Mouse (Mus musculus) embryo, embryonic 10.5 days (tissue): ENCODE results near the gene Ip6k3.

Experiments used
- DNase-seq: peaks from one replicate; pipeline ENCODE4 v3.0.0-alpha.2; 2015; ENCODE audit warnings: low spot score

Gene Ip6k3

DNA sequence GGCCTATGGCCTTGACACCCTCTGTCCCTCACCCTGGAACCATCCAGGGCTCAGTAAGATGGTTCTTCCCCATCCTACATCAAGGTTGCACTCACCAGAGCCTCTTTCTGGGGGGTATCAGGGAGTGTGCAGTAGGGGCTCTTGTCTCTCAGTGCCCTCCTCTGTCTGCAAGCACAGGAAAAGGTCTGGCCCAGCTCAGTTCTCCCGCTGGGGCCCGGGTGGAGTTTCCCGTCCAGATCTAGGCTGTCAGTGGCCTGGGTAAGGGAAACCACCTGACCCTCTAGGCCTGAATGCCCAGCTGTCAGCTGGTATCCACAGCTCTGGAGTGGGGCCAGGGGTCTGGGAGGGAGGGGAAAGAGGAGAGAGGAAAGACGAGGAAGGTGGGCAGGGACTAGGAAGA lies at the start of gene Ip6k3:
Ip6k3 (minus strand) TSS at position 251 of the 400 bp plus-strand sequence.
- no peak for DNase-seq

DNA sequence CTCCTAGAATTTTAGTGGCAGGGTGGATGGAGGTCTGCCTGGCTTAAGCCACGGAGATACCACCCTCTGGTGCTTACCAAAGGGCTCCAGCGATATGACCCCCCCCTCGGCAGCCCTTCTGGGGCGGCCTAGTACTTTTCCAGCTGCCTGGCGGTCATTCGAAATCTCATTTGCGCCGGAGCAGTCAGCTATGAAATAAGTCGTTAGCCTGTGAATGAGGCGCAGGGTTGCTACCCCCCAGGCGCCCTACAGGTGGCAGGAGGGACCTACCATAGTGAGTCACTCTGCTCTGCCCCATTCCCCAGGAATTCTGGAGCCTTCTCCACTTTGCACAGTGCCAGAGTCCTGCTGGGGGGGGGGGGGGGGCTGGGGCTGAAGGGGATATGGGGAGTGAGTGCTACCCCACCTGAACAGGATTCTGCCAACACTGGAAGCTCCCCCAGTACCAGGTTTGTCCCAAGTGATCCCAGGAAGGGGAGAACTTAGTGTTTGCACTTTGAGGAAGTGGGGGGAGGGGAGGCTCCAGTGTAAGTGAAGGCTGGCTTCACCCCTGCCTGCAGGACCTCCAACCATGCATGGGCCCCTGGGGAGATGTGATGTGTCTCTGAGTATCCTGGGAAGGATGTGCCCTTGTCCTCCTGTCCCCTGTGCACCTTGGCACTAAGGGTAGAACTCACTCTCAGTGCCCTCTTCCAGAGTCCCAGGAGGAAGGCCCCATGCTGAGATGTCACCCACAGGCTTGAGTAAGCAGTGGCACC lies 45.4 kb upstream of the Ip6k3 start:
- DNase-seq = peak; percentile 77

DNA sequence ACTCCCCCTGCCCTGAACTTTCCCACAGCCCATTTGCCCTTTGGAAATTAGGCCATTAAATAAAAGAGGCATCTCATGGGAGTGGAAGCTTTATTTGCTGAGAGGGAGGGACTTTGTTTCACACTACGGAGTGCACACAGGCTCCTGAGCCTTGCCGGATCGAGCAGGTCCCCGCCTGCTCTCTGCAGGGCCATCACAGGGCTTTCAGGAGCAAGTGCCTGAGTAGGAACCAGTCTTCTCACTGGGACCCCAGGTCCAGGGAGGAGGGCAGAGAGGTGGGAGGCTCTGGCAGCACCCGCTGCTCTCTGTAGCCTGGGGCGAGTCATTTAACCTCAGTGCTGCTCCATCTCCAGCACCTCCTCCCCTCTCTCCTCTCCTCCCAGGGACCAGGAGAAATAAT lies 44.4 kb upstream of the Ip6k3 start:
- DNase-seq = no peak

DNA sequence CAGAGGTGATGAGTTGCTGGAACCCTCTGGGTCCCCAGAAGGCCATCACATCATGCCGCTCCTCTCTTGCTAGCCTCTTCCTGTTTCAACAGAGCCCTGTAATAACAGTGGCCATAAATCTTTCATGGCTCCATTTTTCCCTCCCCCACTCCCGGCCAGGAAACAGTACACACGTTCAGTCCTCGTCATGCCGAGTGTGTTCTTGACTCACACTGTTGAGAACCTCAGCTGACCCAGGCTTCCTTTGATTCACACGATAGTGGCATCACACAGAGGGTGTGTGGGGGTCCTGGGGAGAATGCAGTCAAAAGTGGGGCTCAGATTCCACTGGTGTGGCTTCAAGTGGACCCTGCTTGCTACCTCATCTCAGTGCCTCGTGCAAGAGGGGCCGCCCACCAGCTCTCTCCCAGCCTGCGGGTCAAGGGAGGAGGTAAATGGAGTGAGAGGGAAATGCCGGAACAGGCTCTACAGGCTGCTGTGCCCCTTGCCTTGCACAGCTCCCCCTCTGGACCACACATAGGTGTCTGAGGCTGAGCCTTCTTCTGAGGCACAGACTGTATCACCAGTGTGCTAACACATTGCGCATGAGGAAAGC lies 39.6 kb upstream of the Ip6k3 start:
- DNase-seq = peak; percentile 64

DNA sequence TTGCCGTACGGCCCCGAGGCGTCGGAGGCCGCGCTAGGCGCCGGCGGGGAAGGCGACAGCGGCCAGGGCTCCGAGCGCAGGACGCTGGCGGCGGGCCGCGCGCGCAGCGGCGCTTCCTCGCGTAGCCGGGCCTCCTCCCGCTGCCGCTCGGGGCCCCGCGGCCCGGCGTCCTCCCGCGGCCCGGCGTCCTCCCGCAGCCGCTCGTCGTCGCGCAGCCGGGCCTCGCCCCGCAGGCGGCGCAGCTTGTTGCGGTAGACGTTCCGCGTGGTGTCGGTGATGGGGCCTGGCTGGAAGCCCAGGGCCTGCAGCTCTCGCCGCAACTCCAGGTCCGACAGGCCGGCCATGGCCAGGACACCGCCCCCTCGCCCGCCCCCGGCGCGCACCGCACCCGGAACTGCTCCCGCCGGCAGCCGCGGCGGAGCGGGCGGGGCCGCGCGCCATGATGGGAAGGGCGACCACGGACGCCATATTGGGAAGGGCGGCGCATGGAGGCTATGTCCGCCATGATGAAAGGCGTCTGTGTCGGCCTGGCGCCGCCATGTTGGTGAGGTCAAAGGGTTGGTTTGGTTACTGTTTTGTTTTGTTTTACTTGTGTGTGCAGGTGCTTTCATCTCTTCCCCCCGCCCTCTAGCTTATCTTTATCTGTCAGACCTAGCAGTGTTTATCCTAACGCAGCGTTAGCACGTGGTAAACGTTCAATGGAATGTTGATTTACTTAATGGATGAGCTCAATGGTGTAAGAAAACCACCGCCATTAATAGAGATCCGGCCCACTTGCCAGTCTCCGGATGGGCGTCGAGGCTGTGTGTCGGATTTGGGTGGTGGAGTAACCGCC lies 36.7 kb upstream of the Ip6k3 start, which contains the start of gene Lemd2:
Lemd2 (minus strand) TSS at position 395 of the 835 bp plus-strand sequence.
- peak; percentile 97 for DNase-seq

GRCm38 (mm10) chr17:27203358-27204074 lies 35.9 kb upstream of the Ip6k3 start:
- peak; percentile 56 for DNase-seq

DNA sequence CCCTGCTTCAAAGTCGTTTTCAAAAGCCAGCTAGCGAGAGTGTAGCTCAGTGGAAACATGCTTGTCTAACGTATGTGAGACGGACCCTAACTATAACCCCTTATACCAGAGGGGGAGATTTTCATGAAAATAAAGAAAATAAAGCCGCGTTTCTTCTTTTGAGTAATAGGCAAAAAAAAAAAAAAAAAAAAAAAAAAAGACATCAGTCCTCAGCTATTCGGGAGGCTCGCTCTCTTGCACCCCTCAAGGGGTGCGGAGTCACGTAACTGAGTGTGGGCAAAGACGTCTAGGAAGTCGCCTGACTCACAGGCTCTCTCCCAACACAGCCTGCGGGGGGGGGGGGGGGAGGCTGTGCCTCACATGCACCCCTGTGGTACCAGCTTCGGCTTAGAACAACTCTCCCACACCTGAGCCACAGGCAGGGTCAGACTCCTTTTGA lies 35.3 kb upstream of the Ip6k3 start:
- no peak for DNase-seq

DNA sequence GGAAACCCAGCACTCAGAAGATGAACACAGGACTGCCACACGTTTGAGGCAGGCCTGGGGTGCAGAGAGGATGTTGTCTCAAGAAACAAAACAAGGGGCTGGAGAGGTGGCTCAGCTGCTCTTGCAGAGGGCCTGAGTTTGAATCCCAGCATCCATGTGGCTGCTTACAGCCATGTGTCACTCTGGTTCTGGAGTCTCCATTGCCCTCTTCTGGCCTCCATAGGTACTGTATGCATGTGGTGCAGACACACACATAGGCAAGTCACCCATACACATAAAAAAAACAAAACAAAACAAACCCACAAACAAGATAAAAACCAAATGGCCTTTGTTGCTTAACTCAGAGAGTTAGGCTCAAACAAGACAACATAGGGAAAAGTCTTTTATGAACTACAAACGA lies 34.4 kb upstream of the Ip6k3 start:
- no peak for DNase-seq

- DNase-seq = peak; percentile 50
Observed at GRCm38 (mm10) chr17:27200801-27201200, 33.2 kb upstream of the Ip6k3 start.

DNA sequence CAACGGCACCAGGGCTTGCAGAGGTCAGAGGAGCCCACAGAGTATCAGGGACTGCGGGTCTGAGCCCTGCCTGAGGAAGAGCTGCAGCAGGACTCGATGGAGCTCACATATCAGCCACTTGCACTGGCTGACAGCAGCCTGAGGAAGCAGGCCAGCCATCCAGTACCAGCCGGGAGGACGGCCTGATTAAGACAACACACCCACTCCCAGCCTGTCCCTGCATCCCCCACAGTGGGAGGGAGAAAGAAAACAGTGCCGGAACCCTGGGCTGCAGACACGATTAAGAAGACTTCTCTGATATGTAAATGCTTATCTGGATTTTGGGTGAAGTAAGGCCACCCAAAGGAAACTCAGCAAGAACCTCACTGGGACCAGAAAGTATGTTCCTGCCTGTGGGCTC lies 32.3 kb upstream of the Ip6k3 start:
- DNase-seq = no peak

DNA sequence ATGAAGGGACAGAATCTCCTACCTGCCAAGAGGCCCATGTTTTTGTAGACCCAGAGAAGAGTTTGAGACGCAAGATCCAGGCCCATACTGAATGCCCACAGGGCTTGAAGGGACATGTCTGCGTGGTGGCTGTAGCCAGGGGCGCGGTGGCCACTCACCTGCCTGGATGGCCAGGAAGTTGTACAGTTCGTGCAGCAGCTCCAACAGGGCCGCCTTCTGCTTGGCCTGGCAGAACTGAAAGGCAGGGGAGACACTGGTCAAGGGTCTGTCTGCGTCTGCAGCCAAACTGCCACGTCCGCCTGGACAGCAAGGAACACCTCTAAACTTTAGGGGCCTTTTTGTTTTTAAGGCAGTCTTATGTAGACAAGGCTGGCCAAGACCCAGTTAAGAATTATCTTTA lies 31.6 kb upstream of the Ip6k3 start:
- DNase-seq = no peak

GRCm38 (mm10) chr17:27196206-27196605 lies 28.6 kb upstream of the Ip6k3 start:
- no peak for DNase-seq

GRCm38 (mm10) chr17:27194258-27195185 lies 26.9 kb upstream of the Ip6k3 start:
- DNase-seq = no peak

DNA sequence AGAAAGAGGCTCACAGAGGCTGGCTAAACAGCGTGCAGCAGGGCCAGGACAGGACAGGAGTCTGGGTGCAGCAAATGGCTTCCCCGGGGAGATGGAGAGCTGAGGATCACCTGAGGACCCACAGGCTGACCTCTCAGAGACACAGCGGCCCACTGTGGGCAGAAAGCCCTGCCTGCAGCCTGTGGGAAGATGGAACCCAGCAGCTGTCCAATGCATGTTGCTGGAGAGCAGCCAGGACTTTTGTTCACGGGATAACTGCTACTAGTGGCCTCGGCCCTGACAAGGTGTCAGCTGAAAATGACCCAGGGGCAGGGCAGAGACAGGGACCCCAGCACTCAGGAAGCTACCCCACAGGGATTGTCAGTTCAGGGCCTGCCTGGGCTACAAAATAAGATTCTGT lies 24.2 kb upstream of the Ip6k3 start:
- no peak for DNase-seq

GRCm38 (mm10) chr17:27191189-27191588 lies 23.6 kb upstream of the Ip6k3 start:
- DNase-seq = no peak

DNA sequence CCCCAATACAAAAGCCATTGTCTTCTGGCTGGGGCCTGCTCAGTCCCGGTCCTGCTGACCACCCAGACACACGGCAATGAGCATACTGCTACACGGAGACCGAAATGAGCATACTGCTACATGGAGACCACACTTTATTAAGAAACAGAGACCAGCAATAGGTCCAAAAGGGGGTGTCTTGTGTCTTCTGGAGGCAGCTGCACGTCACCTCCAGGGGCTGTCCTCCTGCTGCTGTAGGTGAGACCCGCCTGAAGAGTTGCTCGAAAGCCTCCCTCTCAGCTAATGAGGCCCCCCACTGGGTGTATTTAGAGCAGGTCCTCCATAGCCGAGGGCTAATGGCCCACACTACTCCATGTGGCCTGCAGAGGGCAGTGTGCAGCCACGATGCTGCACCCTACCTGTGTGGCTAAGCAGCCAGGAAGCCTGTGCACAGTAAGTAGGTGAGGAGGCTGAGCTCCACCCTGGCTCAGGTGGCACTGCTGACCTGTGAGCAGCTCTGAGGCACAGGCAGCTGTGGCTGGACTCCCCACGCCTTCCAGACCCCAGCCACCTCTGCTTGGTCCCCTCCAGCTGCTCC lies 22.1 kb upstream of the Ip6k3 start:
- DNase-seq = peak; percentile 76

DNA sequence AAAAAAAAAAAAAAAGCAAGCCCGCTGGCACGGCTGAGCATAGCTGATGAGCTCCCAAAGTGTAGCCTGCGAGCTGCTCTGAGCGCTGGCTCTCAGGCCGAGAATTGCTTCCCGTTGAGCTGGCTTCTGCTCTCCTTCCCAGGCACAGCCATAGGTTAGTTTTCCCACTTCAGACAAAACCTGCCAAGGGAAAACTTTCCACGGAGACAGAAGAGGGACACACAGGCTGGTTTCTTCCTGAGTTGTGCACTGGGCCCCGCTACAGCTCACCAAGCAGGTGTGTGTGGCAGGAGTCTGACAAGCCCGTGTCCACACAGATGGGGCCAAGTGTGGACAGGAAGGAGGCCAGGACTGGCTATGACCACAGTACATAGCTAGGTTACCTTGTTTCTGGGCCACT lies 21.3 kb upstream of the Ip6k3 start:
- DNase-seq = no peak

DNA sequence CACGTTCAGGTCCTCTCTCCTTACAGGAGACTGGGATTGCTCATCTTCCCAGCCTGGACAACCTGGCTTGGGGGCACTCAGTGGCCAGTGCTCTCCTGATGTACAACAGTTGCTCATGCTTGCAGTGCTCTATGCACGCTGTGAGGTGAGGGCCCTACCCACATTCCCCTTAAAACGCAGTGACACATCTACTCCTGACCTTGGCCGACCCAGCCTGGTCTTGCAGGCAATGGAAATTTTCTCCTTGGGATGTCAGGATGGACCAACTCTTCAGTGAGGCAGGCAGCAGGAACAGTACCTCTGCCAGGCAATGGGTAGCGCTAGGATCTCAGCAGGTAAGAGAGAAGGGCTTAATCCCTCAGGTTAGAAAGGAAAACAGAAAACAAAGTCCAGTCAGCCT lies 19.5 kb upstream of the Ip6k3 start:
- DNase-seq = no peak

GRCm38 (mm10) chr17:27186068-27186467 lies 18.5 kb upstream of the Ip6k3 start:
- DNase-seq = no peak

DNA sequence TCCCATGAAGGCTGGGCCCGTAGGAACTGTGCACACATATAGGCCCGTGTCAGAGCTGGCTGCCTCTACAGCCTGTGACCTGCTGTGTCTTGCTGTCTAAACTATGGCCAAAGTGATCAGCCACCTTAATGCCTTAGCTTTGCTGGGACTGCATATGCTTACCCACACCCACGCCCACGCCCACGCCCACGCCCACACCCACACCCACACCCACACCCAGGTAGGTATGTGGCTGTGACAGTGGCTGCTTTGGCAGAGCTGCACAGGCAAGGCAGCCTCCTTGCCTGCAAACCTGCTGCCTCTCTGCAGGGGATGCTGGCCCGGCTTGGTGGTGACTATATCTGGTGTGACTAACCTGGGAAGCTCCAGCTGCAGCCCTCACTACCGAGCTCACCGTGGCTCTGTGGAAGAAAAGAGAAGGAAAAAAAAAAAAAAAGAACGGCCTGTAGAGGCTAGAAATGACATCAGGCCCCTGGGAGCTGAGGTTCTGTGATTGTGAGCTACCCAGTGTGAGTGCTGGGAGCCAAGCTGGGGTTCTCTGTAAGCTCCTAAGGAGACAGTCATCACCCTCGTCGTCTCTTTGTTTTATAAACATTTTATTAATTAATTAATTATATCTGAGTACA lies 16.2 kb upstream of the Ip6k3 start:
- no peak for DNase-seq
